Mouse (Mus musculus) embryonic facial prominence, embryonic 11.5 days (tissue): Measurements from ENCODE around the gene Clk3. TPM values are rescaled to one million over a fixed set of nuclear protein-coding genes. Genes with fewer than 3 reads are reported as not detected.

ENCODE experiments used
- ATAC-seq: fragments of 200-750 bp; cut with Nextera tagmentation; replicated peaks from 2 replicates; pipeline ENCODE4 v1.8.0; 2017; ENCODE audit warnings: low read depth; ENCODE audit not compliant: insufficient number of reproducible peaks, low FRiP score, low TSS enrichment
- DNase-seq: peaks from one replicate; pipeline ENCODE4 v3.0.0-alpha.2; 2015; ENCODE audit warnings: low spot score
- H3K27ac ChIP-seq: fragments of 300-500 bp; sonication (generic); replicated peaks from 2 replicates; pipeline ENCODE4 v1.5.1; 2014; ENCODE audit warnings: mild to moderate bottlenecking, low read depth, low read length, control low read depth
- H3K27me3 ChIP-seq: fragments of 300-500 bp; sonication (generic); 2 replicates; pipeline ENCODE4 v1.6.1; 2014; ENCODE audit warnings: mild to moderate bottlenecking, low read length, moderate library complexity, mixed read lengths; ENCODE audit not compliant: control insufficient read depth, insufficient read depth
- H3K36me3 ChIP-seq: fragments of 300-500 bp; sonication (generic); replicated peaks from 2 replicates; pipeline ENCODE4 v1.6.1; 2014; ENCODE audit warnings: low read depth, mild to moderate bottlenecking, low read length, moderate library complexity, mixed read lengths; ENCODE audit not compliant: control insufficient read depth, insufficient read depth
- H3K4me1 ChIP-seq: fragments of 300-500 bp; sonication (generic); 2 replicates; pipeline ENCODE4 v1.6.1; 2014; ENCODE audit warnings: low read length, mixed read lengths; ENCODE audit not compliant: control insufficient read depth, insufficient read depth
- H3K4me2 ChIP-seq: fragments of 300-500 bp; sonication (generic); 2 replicates; pipeline ENCODE4 v1.6.1; 2014; ENCODE audit warnings: low read depth, mild to moderate bottlenecking, control low read depth, low read length, moderate library complexity
- H3K4me3 ChIP-seq: fragments of 300-500 bp; sonication (generic); 2 replicates; pipeline ENCODE4 v1.5.1; 2014; ENCODE audit warnings: low read depth, low read length, control low read depth
- H3K9ac ChIP-seq: fragments of 300-500 bp; sonication (generic); replicated peaks from 2 replicates; pipeline ENCODE4 v1.6.1; 2014; ENCODE audit warnings: mild to moderate bottlenecking, control low read depth, low read length
- H3K9me3 ChIP-seq: fragments of 300-500 bp; sonication (generic); replicated peaks from 2 replicates; pipeline ENCODE4 v1.6.1; 2016; ENCODE audit warnings: mild to moderate bottlenecking, low read length, inconsistent platforms, mixed read lengths; ENCODE audit not compliant: control insufficient read depth
- WGBS: fragments of 180-500 bp; shearing (Covaris S2); extraction: QIAGEN DNeasy Blood & Tissue Kit; methylation state at CpG from one replicate; pipeline ENCODE4 v1.1.7; 2014; 5-methylcytosine and 5-hydroxymethylcytosine counted together
- polyA plus RNA-seq: library from polyadenylated mRNA; unstranded; fragments of >200 nt; fragmentation: Nextera tagmentation; extraction: Ambion mirVana; gene quantifications from 2 replicates; pipeline ENCODE4 v1.2.1, GENCODE M21; 2014

The Clk3 gene
- polyA plus RNA-seq, 1 experiment from 2014 or later = 70.0 TPM

DNA sequence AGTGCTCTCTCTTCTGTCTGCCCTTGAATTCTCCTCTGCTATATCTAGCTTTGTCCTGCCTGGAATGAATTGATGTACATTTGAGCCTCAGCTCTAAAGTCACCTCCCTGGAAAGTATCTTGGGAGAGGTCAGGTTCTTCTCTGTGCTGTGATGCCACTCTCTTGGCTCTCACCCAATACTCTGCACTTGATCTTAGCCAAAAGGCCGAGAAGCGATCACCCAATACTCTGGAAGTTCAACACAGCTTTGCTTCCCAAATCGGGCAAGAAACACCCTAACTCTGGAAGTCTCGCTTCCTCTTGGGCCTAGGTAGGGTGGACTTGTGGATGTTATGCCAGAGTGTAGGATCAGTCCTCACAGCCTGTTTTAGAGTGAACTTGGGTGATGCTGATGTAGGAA, 1.6 kb upstream of the Clk3 start:
- Histone ChIP-seq H3K4me2 (no peak overlapping the region), H3K4me3 (no peak overlapping the region), H3K27me3 (no peaks in the 10 kb centered on the region), H3K9ac (no peak overlapping the region), H3K27ac (no peak overlapping the region), H3K4me1 (peaks cover 6% of the 10 kb centered on the region), H3K9me3 (no peaks in the 10 kb centered on the region), H3K36me3 (no peaks in the 10 kb centered on the region)
- DNase-seq = no peak
- no peak for ATAC-seq
- 92% methylated on average over 4 of the region's 4 CpGs for WGBS

DNA sequence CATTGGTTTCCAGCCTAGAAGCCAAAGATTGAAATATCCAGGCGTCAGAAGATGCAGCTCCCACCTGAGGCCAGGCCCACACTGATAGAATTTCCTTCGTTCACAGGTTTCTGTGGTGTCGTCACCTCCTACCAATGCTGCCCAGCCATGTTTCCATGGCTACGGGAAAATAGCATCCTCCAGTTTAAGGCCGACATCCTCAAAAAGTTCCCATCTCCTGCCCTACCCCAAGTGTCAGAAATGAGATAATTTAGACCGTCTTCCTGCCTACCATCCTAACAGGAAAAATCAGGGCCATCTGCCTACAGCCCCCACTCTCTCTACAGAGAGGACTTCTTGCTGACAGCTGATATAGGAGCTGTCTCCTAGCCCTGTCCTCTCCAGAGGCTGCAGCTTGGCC, 771 bp upstream of the Clk3 start:
- peak overlapping the region; percentile 98 for H3K9ac ChIP-seq
- ATAC-seq (no peak), DNase-seq (no peak)
- H3K4me3 ChIP-seq = no peak overlapping the region; the same call in 1 of the 2 replicates
- H3K27me3 ChIP-seq = no peaks in the 10 kb centered on the region
- no peaks in the 10 kb centered on the region; the same call in 1 of the 2 replicates for H3K36me3 ChIP-seq
- H3K4me2 ChIP-seq = peak overlapping the region; percentile 98
- WGBS = 48% methylated on average over 6 of the region's 6 CpGs
- no peaks in the 10 kb centered on the region for H3K9me3 ChIP-seq
- peak overlapping the region; percentile 97; the same call in 1 of the 2 replicates for H3K27ac ChIP-seq
- H3K4me1 ChIP-seq = peaks cover 6% of the 10 kb centered on the region

DNA sequence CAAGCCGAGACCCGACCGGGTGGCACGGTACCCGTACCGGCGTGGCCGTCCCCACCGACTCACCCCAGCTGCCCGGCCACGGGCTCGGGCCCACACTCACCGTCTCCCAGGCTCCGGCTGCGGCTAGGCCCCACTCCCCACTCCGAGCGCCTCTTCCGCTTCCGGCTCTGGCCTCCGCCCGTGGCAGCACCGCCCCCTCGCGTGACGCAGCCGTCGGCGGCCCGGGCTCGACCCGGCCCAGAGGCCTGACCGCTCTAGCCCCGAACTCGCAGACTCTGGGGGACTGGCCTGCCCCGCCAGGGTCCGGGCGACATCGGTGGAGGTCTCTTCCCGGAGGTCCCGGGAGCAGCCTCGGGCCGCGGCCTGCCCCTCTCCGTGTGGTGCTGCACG, 691 bp downstream of the Clk3 start:
- Histone ChIP-seq H3K27me3 (no peaks in the 10 kb centered on the region), H3K36me3 (peaks cover 3% of the 10 kb centered on the region; the same call in 1 of the 2 replicates), H3K9ac (peak overlapping the region; percentile 98), H3K9me3 (no peaks in the 10 kb centered on the region), H3K27ac (peak overlapping the region; percentile 97), H3K4me2 (peak overlapping the region; percentile 98), H3K4me3 (peak overlapping the region; percentile 93), H3K4me1 (peaks cover 6% of the 10 kb centered on the region)
- WGBS = 0% methylated on average over 37 of the region's 45 CpGs
- ATAC-seq (peak; percentile 94), DNase-seq (peak; percentile 95)

DNA sequence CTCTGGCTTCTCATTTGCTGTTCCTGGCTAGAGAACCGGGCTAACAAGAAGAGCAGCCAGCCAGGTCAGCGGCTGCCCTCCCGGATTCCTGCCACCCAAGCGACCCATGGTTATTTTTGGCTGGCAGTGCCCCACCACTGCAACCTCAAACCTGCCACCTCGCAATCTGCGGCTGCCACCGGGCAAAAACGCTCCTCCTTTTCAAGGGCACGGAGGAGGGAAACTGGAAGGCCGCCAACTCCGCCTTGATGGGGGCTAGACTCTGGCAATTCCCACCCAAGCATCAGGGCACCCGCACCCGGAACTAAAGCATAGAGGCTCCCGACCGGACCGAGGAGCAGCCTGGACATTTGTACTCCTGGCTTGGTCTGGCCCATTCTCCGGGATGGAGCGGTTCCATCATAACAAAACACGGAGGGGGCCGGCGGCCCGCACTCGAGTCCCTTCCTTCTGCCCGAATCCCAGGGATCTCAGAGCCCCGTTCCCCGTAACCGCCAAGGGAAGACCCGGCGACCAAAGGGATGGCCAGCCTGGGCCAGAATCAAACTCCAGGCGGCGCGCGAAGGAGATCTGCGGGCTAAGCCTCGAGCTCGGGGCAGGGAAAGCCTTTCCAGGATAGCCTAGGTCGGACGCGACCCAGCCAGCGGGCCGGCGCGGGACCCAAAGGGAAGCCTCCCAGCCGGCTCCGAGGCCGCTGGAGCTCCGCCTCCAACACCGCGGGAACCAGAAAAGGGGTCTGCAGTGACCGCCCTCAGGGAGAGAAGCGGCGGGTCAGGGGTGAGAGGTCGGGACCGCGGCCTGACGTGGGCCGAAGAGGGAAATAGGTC, 1.3 kb downstream of the Clk3 start:
- Histone ChIP-seq H3K9ac (peak overlapping the region; percentile 98), H3K4me2 (peak overlapping the region; percentile 63), H3K4me3 (peak overlapping the region; percentile 93), H3K27me3 (no peaks in the 10 kb centered on the region), H3K27ac (peak overlapping the region; percentile 97), H3K9me3 (no peaks in the 10 kb centered on the region), H3K4me1 (peaks cover 6% of the 10 kb centered on the region), H3K36me3 (peaks cover 6% of the 10 kb centered on the region)
- WGBS = 1% methylated on average over 56 of the region's 57 CpGs
- DNase-seq (peak; percentile 63), ATAC-seq (peak; percentile 53; the same call in 1 of the 2 replicates)

DNA sequence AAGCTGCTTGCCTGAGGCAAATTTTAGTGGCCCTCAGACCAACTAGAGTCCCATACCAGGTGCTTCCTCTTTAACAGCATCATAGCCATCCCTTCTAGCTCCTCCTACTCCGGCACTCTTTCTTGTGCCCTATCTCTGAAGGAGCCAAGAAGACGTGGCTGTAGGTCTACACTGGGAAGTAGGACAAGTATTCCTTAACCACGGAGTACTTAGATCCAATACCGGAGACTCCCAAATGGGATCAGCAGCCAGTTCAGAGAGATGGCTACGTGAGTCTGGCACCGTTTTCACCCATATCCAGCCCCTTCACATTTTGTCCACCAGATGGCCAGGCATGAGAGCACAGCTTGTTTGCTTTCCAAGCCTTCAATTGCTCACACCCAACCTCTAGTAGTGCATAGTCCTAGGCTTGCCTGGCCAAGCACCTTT, 3.1 kb downstream of the Clk3 start:
- Histone ChIP-seq H3K9ac (no peak overlapping the region), H3K4me3 (no peak overlapping the region), H3K9me3 (no peaks in the 10 kb centered on the region), H3K36me3 (peaks cover 12% of the 10 kb centered on the region), H3K4me2 (no peak overlapping the region), H3K4me1 (peaks cover 6% of the 10 kb centered on the region), H3K27ac (no peak overlapping the region), H3K27me3 (no peaks in the 10 kb centered on the region)
- DNase-seq = peak; percentile 54
- ATAC-seq = no peak
- 72% methylated on average over 6 of the region's 6 CpGs for WGBS

DNA sequence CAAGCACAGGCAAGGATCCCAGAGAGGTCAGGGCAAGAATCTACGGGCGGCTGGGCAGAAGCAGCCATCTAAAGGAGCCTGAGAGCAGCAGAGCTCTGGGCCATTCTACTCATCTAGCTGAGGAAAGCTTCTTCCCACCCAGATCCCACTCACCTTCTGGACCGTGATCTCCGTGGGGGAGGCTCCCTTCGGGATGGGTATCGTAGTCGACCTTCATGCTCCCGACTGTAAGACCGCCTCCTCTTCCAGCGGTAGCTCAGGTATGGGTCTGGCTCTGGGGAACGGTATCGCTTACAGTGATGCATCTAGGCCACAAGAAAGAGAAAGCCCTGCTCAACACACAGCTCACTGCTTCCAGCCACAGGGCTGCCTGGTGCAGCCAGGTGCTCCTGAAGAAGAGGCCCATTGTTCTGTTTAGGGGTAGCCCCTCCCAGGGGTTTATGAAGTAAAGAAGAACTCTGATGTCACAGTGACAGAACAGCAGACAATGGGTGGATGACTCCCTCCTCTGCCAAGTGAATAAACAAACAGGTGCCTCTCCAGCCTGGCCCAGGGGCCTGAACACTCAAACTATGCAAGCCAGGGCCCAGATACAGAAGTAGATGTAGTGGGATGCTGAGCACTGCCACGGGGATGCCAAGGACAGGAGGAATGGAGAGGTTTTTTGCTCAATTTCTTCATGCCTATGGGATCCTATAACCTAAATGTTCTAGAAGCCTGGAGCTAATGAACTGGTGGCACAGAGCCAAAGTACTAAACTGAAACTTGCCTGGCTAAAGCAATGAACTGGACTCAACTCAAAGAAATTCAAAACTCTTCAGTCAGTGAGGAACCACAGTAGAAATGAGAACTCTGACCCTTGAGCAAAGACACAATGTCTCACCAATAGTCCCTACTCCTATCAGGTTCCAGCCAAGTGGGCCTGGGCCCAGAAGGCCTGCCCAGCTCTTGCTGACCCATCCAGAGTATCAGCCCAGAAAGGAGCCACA, 3.8 kb downstream of the Clk3 start:
- WGBS = 88% methylated on average over 13 of the region's 13 CpGs
- Histone ChIP-seq H3K36me3 (peaks cover 12% of the 10 kb centered on the region), H3K27ac (no peak overlapping the region)

DNA sequence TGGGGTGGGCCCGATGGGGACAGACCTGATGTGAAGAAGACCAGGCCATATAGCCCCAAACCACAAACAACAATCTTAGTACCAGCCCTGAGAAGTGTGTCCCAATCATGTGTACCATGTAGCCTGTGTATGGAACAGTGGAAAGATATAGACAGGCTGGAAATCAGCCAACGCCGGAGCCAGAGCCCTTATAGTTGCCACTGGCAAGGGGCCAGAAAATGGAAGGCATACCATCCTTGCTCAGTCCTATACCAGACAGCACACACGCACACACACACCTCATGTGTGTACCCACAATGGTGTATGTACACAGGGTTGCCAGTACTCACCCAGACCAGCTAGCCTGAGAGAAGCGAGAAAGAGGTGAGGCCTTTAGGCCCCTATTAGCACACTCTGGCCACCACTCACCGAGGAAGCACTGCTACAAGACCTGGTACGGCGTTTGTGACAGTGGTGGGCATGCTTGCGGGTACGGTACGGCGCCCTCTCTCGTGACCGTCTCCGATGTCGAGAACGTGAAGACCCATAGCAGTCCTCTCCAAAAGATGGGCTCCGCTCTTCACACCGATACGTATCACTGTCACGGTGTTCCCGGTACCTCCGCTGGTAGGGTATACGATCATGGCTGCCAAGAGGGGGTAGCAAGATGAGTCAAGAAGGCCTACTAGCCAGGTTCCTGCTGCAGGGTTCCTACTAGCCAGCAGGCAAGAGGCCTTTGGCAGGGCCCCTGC, 5.1 kb downstream of the Clk3 start:
- peaks cover 16% of the 10 kb centered on the region for H3K36me3 ChIP-seq
- no peak overlapping the region for H3K4me3 ChIP-seq

More for the DNA sequence above, 3.8 kb downstream of the Clk3 start:
- Histone ChIP-seq H3K9ac (no peak overlapping the region), H3K27me3 (no peaks in the 10 kb centered on the region), H3K9me3 (no peaks in the 10 kb centered on the region), H3K4me3 (no peak overlapping the region), H3K4me2 (no peak overlapping the region), H3K4me1 (peaks cover 6% of the 10 kb centered on the region)
- DNase-seq (no peak), ATAC-seq (no peak)

More for the DNA sequence above, 5.1 kb downstream of the Clk3 start:
- Histone ChIP-seq H3K27ac (no peak overlapping the region), H3K27me3 (no peaks in the 10 kb centered on the region), H3K9me3 (no peaks in the 10 kb centered on the region), H3K4me1 (peaks cover 6% of the 10 kb centered on the region), H3K4me2 (no peak overlapping the region), H3K9ac (no peak overlapping the region)
- WGBS = 96% methylated on average over 24 of the region's 24 CpGs
- DNase-seq = no peak
- ATAC-seq = no peak
